Mouse (Mus musculus) heart, embryonic 12.5 days (tissue): ENCODE results near the gene Hmgxb4. TPM values are rescaled to one million over a fixed set of nuclear protein-coding genes. Genes with fewer than 3 reads are reported as not detected.

Experiments used
- ATAC-seq: fragments of 200-750 bp; cut with Nextera tagmentation; 2 replicates; pipeline ENCODE4 v1.8.0; 2017; ENCODE audit warnings: moderate TSS enrichment, moderate library complexity; ENCODE audit not compliant: insufficient number of reproducible peaks, low FRiP score
- H3K27ac ChIP-seq: fragments of 300-500 bp; sonication (generic); 2 replicates; pipeline ENCODE4 v1.5.1; 2016; ENCODE audit warnings: mild to moderate bottlenecking, moderate library complexity; ENCODE audit not compliant: poor library complexity, severe bottlenecking
- H3K27me3 ChIP-seq: fragments of 300-500 bp; sonication (generic); replicated peaks from 2 replicates; pipeline ENCODE4 v1.6.1; 2016; ENCODE audit warnings: mild to moderate bottlenecking, moderate library complexity
- H3K36me3 ChIP-seq: fragments of 300-500 bp; sonication (generic); 2 replicates; pipeline ENCODE4 v1.6.1; 2016; ENCODE audit warnings: mild to moderate bottlenecking, moderate library complexity
- H3K4me1 ChIP-seq: fragments of 300-500 bp; sonication (generic); replicated peaks from 2 replicates; pipeline ENCODE4 v1.6.1; 2016; ENCODE audit warnings: mild to moderate bottlenecking
- H3K4me2 ChIP-seq: fragments of 300-500 bp; sonication (generic); 2 replicates; pipeline ENCODE4 v1.6.1; 2016; ENCODE audit warnings: mild to moderate bottlenecking, moderate library complexity
- H3K4me3 ChIP-seq: fragments of 300-500 bp; sonication (generic); 2 replicates; pipeline ENCODE4 v1.5.1; 2016; ENCODE audit warnings: mild to moderate bottlenecking
- H3K9ac ChIP-seq: fragments of 300-500 bp; sonication (generic); 2 replicates; pipeline ENCODE4 v1.6.1; 2016; ENCODE audit warnings: mild to moderate bottlenecking, moderate library complexity
- H3K9me3 ChIP-seq: fragments of 300-500 bp; sonication (generic); replicated peaks from 2 replicates; pipeline ENCODE4 v1.6.1; 2016; ENCODE audit warnings: mild to moderate bottlenecking, moderate library complexity
- WGBS: fragments of 180-500 bp; shearing (Covaris S2); methylation state at CpG from one replicate; pipeline ENCODE4 v1.1.7; 2016; 5-methylcytosine and 5-hydroxymethylcytosine counted together
- polyA plus RNA-seq: library from polyadenylated mRNA; unstranded; fragments of >200 nt; fragmentation: Nextera tagmentation; extraction: Ambion mirVana; gene quantifications from 2 replicates; pipeline ENCODE4 v1.2.1, GENCODE M21; 2016

Hmgxb4 gene
- polyA plus RNA-seq, 1 experiment from 2014 or later: 28.4 TPM

- no peaks in the 10 kb centered on the region for H3K9me3 ChIP-seq
- peak; percentile 74 for ATAC-seq
- WGBS: 27% methylated on average over 4 of the region's 4 CpGs
Measured at GRCm38 (mm10) chr8:75071627-75072346, 78.6 kb downstream of the Hmgxb4 start.

GRCm38 (mm10) chr8:75074876-75075275 lies 81.7 kb downstream of the Hmgxb4 start:
- WGBS: 81% methylated on average over 1 of the region's 1 CpGs
- H3K9ac ChIP-seq: no peak overlapping the region
- no peak for ATAC-seq

More at GRCm38 (mm10) chr8:75071627-75072346, 78.6 kb downstream of the Hmgxb4 start:
- H3K4me1 ChIP-seq: no peaks in the 10 kb centered on the region
- H3K27ac ChIP-seq: no peak overlapping the region
- H3K4me3 ChIP-seq: no peak overlapping the region
- no peaks in the 10 kb centered on the region for H3K27me3 ChIP-seq
- peaks cover 13% of the 10 kb centered on the region; the same call in 1 of the 2 replicates for H3K36me3 ChIP-seq
- no peak overlapping the region for H3K9ac ChIP-seq
- no peak overlapping the region for H3K4me2 ChIP-seq

DNA sequence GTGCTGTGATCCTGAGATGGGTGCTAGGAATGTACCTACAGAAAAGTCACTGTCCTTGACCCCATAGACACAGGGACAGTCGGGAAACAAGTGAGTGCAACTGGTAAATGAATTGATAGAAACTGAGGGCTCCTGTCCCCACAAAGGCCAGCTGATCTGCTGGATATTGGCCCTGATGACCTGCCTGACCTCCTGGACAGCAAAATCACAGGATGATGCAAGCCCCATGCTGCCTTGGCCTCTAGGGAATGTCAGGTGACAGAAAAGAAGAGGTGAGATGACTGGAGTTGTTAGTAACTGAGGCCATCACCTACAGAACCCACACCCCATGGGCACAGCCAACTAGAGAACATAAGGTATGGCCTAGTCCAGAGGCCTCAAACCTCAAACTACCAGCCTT lies 85.1 kb downstream of the Hmgxb4 start:
- WGBS: 76% methylated on average over 1 of the region's 1 CpGs
- H3K4me1 ChIP-seq: peaks cover 1% of the 10 kb centered on the region; the same call in 1 of the 2 replicates
- H3K9ac ChIP-seq: no peak overlapping the region
- H3K36me3 ChIP-seq: no peaks in the 10 kb centered on the region
- H3K27me3 ChIP-seq: no peaks in the 10 kb centered on the region; the same call in 1 of the 2 replicates
- no peak overlapping the region for H3K27ac ChIP-seq
- no peak for ATAC-seq
- H3K4me2 ChIP-seq: no peak overlapping the region
- H3K4me3 ChIP-seq: no peak overlapping the region
- H3K9me3 ChIP-seq: no peaks in the 10 kb centered on the region

More at GRCm38 (mm10) chr8:75074876-75075275, 81.7 kb downstream of the Hmgxb4 start:
- Histone ChIP-seq H3K4me2 (no peak overlapping the region), H3K27ac (no peak overlapping the region), H3K36me3 (no peaks in the 10 kb centered on the region), H3K4me1 (no peaks in the 10 kb centered on the region), H3K4me3 (no peak overlapping the region), H3K9me3 (no peaks in the 10 kb centered on the region), H3K27me3 (no peaks in the 10 kb centered on the region)

- WGBS: 92% methylated on average over 9 of the region's 9 CpGs
- Histone ChIP-seq H3K4me3 (no peak overlapping the region), H3K4me2 (no peak overlapping the region), H3K27ac (no peak overlapping the region), H3K9ac (no peak overlapping the region), H3K9me3 (no peaks in the 10 kb centered on the region), H3K4me1 (peaks cover 5% of the 10 kb centered on the region; the same call in 1 of the 2 replicates), H3K36me3 (no peaks in the 10 kb centered on the region), H3K27me3 (no peaks in the 10 kb centered on the region; the same call in 1 of the 2 replicates)
- ATAC-seq: no peak
Measured at GRCm38 (mm10) chr8:75078851-75079250, 85.7 kb downstream of the Hmgxb4 start.

Other genes with a start within 250 kb of the Hmgxb4 start
- not detected in 2 replicates for gene Isx, start 120.2 kb upstream of the Hmgxb4 start, polyA plus RNA-seq
- gene Tom1, start 40.3 kb downstream of the Hmgxb4 start, polyA plus RNA-seq: 39.3 and 39.8 TPM in 2 replicates
- gene Hmox1, start 100.3 kb downstream of the Hmgxb4 start, polyA plus RNA-seq: 20.0 and 20.1 TPM in 2 replicates
- 102 and 103 TPM in 2 replicates for gene Mcm5, start 116.2 kb downstream of the Hmgxb4 start, polyA plus RNA-seq
- 0.13 TPM in 2 replicates for gene Rasd2, start 220.6 kb downstream of the Hmgxb4 start, polyA plus RNA-seq